Comparison of ENCODE assay signal across 13 mouse cellular contexts in the genomic region with DNA sequence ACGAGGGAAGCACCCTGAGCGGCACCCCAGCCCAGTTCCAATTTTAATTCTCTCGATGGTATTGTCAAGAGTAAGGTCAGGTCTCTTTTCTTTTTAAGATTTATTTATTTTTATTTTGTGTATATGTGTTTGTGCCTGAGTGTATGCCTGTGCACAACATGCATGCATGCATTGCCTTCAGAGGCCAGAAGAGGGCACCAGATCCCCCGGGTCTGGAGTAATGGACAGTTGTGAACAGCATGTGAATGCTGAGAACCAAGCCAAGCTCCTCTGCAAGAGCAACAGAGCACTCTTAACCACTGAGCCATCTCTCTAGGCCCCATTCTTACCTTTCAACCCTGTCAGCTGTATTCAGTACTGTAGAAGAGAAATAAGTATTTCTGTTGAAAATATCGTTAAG. TPM values are rescaled to one million over a fixed set of nuclear protein-coding genes. Genes with fewer than 3 reads are reported as not detected.
A peak's percentile ranks its signal among the peaks of the same experiment; 100 is the strongest.
DNase-seq lines count a peak whose midpoint lies in the region; ATAC-seq and TF ChIP-seq lines count a peak whose summit lies in the region.
"Had no signal": no experiment of that assay in that cellular context is flagged by ENCODE, and none has a peak within 500 bp of the region (broad histone marks: within the 10 kb centered on the region; RNA-seq: fewer than 3 reads in every experiment).

No protein-coding gene starts in this region.

- no peaks in the 10 kb centered on the region for H3K9me3 ChIP-seq in hindbrain, embryonic 11.5 days (ENCODE audit: control insufficient read depth, low read length)
- 0 out of 2 replicates have a peak, but pooled peaks cover 3% of the 10 kb centered on the region for H3K9me3 ChIP-seq in hindbrain, embryonic 14.5 days (ENCODE audit: control insufficient read depth, low read length)
- no peaks in the 10 kb centered on the region for H3K9me3 ChIP-seq in midbrain, postnatal 0 days (ENCODE audit: low read length)
- H3K9me3 ChIP-seq in midbrain, embryonic 11.5 days (ENCODE audit: control insufficient read depth, low read length), result no peaks in the 10 kb centered on the region
- H3K9me3 ChIP-seq: forebrain, embryonic 12.5 days; midbrain, embryonic 15.5 days had no signal

- no peak for TF ChIP-seq POLR2A in small intestine, adult 2 months (IDR thresholded peaks at IDR 0.05; ENCODE audit: low read depth, low read length)

- CTCF ChIA-PET in Patski (lab: Charles Lee), result interaction anchor here (6.6 to 9.1 kb wide), 2 partner anchors 83 to 102 kb away, joined by 81 to 153 read pairs; no protein-coding TSS in a partner anchor

- POLR2A ChIA-PET in Patski (lab: Charles Lee), result no interaction called here

- no peak overlapping the region for H3K4me3 ChIP-seq in hindbrain, embryonic 11.5 days (ENCODE audit: low read depth, low read length)
- H3K4me3 ChIP-seq in hindbrain, embryonic 14.5 days (replicated peaks; ENCODE audit: low read length), result no peak overlapping the region
- H3K4me3 ChIP-seq in midbrain, postnatal 0 days (ENCODE audit: low read depth, low read length), result no peak overlapping the region
- H3K4me3 ChIP-seq in midbrain, embryonic 11.5 days (ENCODE audit: low read depth, low read length), result no peak overlapping the region
- no peak overlapping the region for H3K4me3 ChIP-seq in small intestine, adult 2 months (ENCODE audit: low read depth, low read length)
- H3K4me3 ChIP-seq: embryonic facial prominence, embryonic 10.5 days; forebrain, embryonic 12.5 days; lung, embryonic 15.5 days; midbrain, embryonic 15.5 days had no signal

- H3K36me3 ChIP-seq in hindbrain, embryonic 11.5 days (ENCODE audit: control insufficient read depth, insufficient read depth, low read length), result no peaks in the 10 kb centered on the region
- no peaks in the 10 kb centered on the region for H3K36me3 ChIP-seq in hindbrain, embryonic 14.5 days (replicated peaks; ENCODE audit: control insufficient read depth, insufficient read depth)
- H3K36me3 ChIP-seq in midbrain, postnatal 0 days (ENCODE audit: insufficient read depth, low read length), result no peaks in the 10 kb centered on the region
- no peaks in the 10 kb centered on the region for H3K36me3 ChIP-seq in midbrain, embryonic 11.5 days (ENCODE audit: control insufficient read depth, insufficient read depth, low read length)
- no peaks in the 10 kb centered on the region for H3K36me3 ChIP-seq in small intestine, adult 2 months (ENCODE audit: control insufficient read depth, insufficient read depth, low read length)
- H3K36me3 ChIP-seq: embryonic facial prominence, embryonic 10.5 days; forebrain, embryonic 12.5 days; lung, embryonic 15.5 days; midbrain, embryonic 15.5 days had no signal

- in situ Hi-C loops in Patski (cut with MboI; ENCODE audit: low pct_unique_long_range_greater_than_20kb), result loop anchor here (25.0 kb wide), 1 partner anchor 335 kb away; a partner anchor contains a TSS

- no peak overlapping the region for H3K4me2 ChIP-seq in hindbrain, embryonic 11.5 days (replicated peaks; ENCODE audit: low read depth, low read length)
- H3K4me2 ChIP-seq in hindbrain, embryonic 14.5 days (replicated peaks), result no peak overlapping the region
- no peak overlapping the region for H3K4me2 ChIP-seq in midbrain, postnatal 0 days (ENCODE audit: low read depth, low read length, poor library complexity, severe bottlenecking)
- H3K4me2 ChIP-seq in midbrain, embryonic 11.5 days, result no peak overlapping the region
- H3K4me2 ChIP-seq: forebrain, embryonic 12.5 days; lung, embryonic 15.5 days; midbrain, embryonic 15.5 days had no signal

- peak; percentile 57 for TF ChIP-seq CTCF in midbrain, postnatal 0 days (IDR thresholded peaks at IDR 0.05)
- TF ChIP-seq CTCF in Patski (IDR thresholded peaks at IDR 0.05), result peak; percentile 50
- TF ChIP-seq CTCF in small intestine, adult 2 months (IDR thresholded peaks at IDR 0.05; ENCODE audit: extremely low read depth, insufficient read length, insufficient replicate concordance, low read depth, low read length), result peak; percentile 43; the same call in 1 of the 2 replicates

- peak; percentile 26 for DNase-seq in hindbrain, embryonic 11.5 days (ENCODE audit: low spot score)
- DNase-seq in hindbrain, embryonic 14.5 days (ENCODE audit: low spot score), result no peak
- DNase-seq in midbrain, postnatal 0 days (ENCODE audit: low spot score), result no peak
- DNase-seq in midbrain, embryonic 11.5 days (ENCODE audit: low spot score, missing footprints), result no peak
- no peak for DNase-seq in Patski (ENCODE audit: low read depth, low spot score)
- DNase-seq in adrenal gland, adult 2 months, result no peak
- DNase-seq: adrenal gland, postnatal 25 days had no signal

- no peaks in the 10 kb centered on the region for H3K4me1 ChIP-seq in hindbrain, embryonic 11.5 days (replicated peaks; ENCODE audit: control insufficient read depth, insufficient read depth, low read length)
- 0 out of 2 replicates have a peak, but pooled peaks cover 7% of the 10 kb centered on the region for H3K4me1 ChIP-seq in hindbrain, embryonic 14.5 days (replicated peaks; ENCODE audit: control insufficient read depth, insufficient read depth, low read length)
- H3K4me1 ChIP-seq in midbrain, postnatal 0 days (ENCODE audit: insufficient read depth, low read length), result no peaks in the 10 kb centered on the region
- H3K4me1 ChIP-seq in midbrain, embryonic 11.5 days (ENCODE audit: control insufficient read depth, insufficient read depth, low read length), result no peaks in the 10 kb centered on the region
- peaks cover 17% of the 10 kb centered on the region; the same call in 1 of the 2 replicates for H3K4me1 ChIP-seq in small intestine, adult 2 months (ENCODE audit: control insufficient read depth, insufficient read depth, insufficient read length, low read length)

- no peak overlapping the region for H3K27ac ChIP-seq in hindbrain, embryonic 11.5 days (ENCODE audit: low read depth, low read length)
- H3K27ac ChIP-seq in hindbrain, embryonic 14.5 days, result no peak overlapping the region
- H3K27ac ChIP-seq in midbrain, postnatal 0 days (ENCODE audit: low read depth, low read length), result no peak overlapping the region
- no peak overlapping the region for H3K27ac ChIP-seq in midbrain, embryonic 11.5 days (ENCODE audit: low read depth, low read length)
- H3K27ac ChIP-seq in small intestine, adult 2 months (ENCODE audit: insufficient read depth, low read depth, low read length), result no peak overlapping the region
- H3K27ac ChIP-seq: embryonic facial prominence, embryonic 10.5 days; forebrain, embryonic 12.5 days; lung, embryonic 15.5 days; midbrain, embryonic 15.5 days had no signal

- H3K9ac ChIP-seq in hindbrain, embryonic 11.5 days (ENCODE audit: low read depth, low read length), result no peak overlapping the region
- H3K9ac ChIP-seq in hindbrain, embryonic 14.5 days, result no peak overlapping the region
- no peak overlapping the region for H3K9ac ChIP-seq in midbrain, postnatal 0 days (replicated peaks; ENCODE audit: low read length, poor library complexity, severe bottlenecking)
- H3K9ac ChIP-seq in midbrain, embryonic 11.5 days (ENCODE audit: low read length), result no peak overlapping the region
- H3K9ac ChIP-seq: forebrain, embryonic 12.5 days; lung, embryonic 15.5 days; midbrain, embryonic 15.5 days had no signal

- WGBS in hindbrain, embryonic 11.5 days, result 95% methylated on average over 5 of the region's 5 CpGs
- WGBS in hindbrain, embryonic 14.5 days, result 93% methylated on average over 5 of the region's 5 CpGs
- 92% methylated on average over 5 of the region's 5 CpGs for WGBS in midbrain, postnatal 0 days
- WGBS in midbrain, embryonic 11.5 days, result 90% methylated on average over 5 of the region's 5 CpGs
- 90% methylated on average over 5 of the region's 5 CpGs for WGBS in small intestine, adult 2 months

- H3K27me3 ChIP-seq in hindbrain, embryonic 11.5 days (ENCODE audit: control insufficient read depth, insufficient read depth, low read length), result no peaks in the 10 kb centered on the region
- H3K27me3 ChIP-seq in hindbrain, embryonic 14.5 days (ENCODE audit: control insufficient read depth, insufficient read depth, low read length), result no peaks in the 10 kb centered on the region
- H3K27me3 ChIP-seq in midbrain, postnatal 0 days (ENCODE audit: insufficient read depth, low read length), result no peaks in the 10 kb centered on the region
- H3K27me3 ChIP-seq in midbrain, embryonic 11.5 days (ENCODE audit: control insufficient read depth, insufficient read depth, low read length), result no peaks in the 10 kb centered on the region
- no peaks in the 10 kb centered on the region for H3K27me3 ChIP-seq in Patski
- no peaks in the 10 kb centered on the region for H3K27me3 ChIP-seq in small intestine, adult 2 months (ENCODE audit: control insufficient read depth, insufficient read depth, low read length)
- H3K27me3 ChIP-seq: lung, embryonic 15.5 days; midbrain, embryonic 15.5 days had no signal

- no peak for ATAC-seq in hindbrain, embryonic 11.5 days (ENCODE audit: low FRiP score)
- ATAC-seq in hindbrain, embryonic 14.5 days (ENCODE audit: low FRiP score), result no peak
- no peak for ATAC-seq in midbrain, postnatal 0 days (ENCODE audit: low FRiP score)
- ATAC-seq in midbrain, embryonic 11.5 days (ENCODE audit: low FRiP score), result no peak
- no peak for ATAC-seq in Patski
- ATAC-seq in activated CD4-positive, CD25-positive, alpha-beta regulatory T cell, adult 4 months, result no peak
- ATAC-seq: midbrain, embryonic 15.5 days had no signal

RNA-seq across cellular contexts. Expression of a gene that starts 42.4 kb away (rescaled TPM):
- 58.5 and 59.3 TPM in 2 replicates for polyA plus RNA-seq in hindbrain, embryonic 11.5 days (2014; fragmentation: Nextera tagmentation; extraction: Ambion mirVana)
- polyA plus RNA-seq in hindbrain, embryonic 14.5 days (2014; fragmentation: Nextera tagmentation; extraction: Ambion mirVana), result 37.9 and 38.4 TPM in 2 replicates
- 43.7 and 58.5 TPM in 2 replicates for total RNA-seq in midbrain, postnatal 0 days (2014; rRNA removed)
- polyA plus RNA-seq in midbrain, postnatal 0 days (2015; fragmentation: Nextera tagmentation; extraction: Ambion mirVana), result 36.0 and 40.7 TPM in 2 replicates
- 48.6 and 54.8 TPM in 2 replicates for polyA plus RNA-seq in midbrain, embryonic 11.5 days (2014; fragmentation: Nextera tagmentation; extraction: Ambion mirVana)
- polyA plus RNA-seq in Patski (2021), result 98.0 TPM
- 35.8 and 48.1 TPM in 2 replicates for polyA plus RNA-seq in small intestine, adult 2 months (2012; rRNA removed)
- total RNA-seq in adrenal gland, adult 2 months (2021), result 10 to 100 TPM; 57.5 to 76.3 TPM
- 55.2 and 60.2 TPM in 2 replicates for polyA plus RNA-seq in adrenal gland, adult 2 months (2012; rRNA removed)
- polyA plus RNA-seq in activated CD4-positive, CD25-positive, alpha-beta regulatory T cell, adult 4 months (2017; shearing (Covaris generic)), result 100 to 1,000 TPM in 1 of 2 experiments, 10 to 100 TPM in 1; 95.8 to 109 TPM
